Mouse (Mus musculus) C2C12 (cell line): ENCODE results near the gene Pxmp4.

ENCODE experiments used
- CTCF ChIP-seq: IDR thresholded peaks from one replicate; pipeline ENCODE4 v1.5.1; 2011; ENCODE audit not compliant: control insufficient read depth, insufficient read depth, insufficient read length
- MAX ChIP-seq: IDR thresholded peaks from one replicate; pipeline ENCODE4 v1.6.1; 2011; ENCODE audit warnings: mild to moderate bottlenecking, control low read depth

GRCm38 (mm10) chr2:154552424-154552907, 51.0 kb downstream of the Pxmp4 start:
- peak; percentile 35 for TF ChIP-seq CTCF
- TF ChIP-seq MAX = no peak
